Mouse (Mus musculus) limb, embryonic 14.5 days (tissue): ENCODE data around the gene Ntrk2. TPM values are rescaled to one million over a fixed set of nuclear protein-coding genes. Genes with fewer than 3 reads are reported as not detected.

Experiments used
- ATAC-seq: fragments of 200-750 bp; cut with Nextera tagmentation; 2 replicates; pipeline ENCODE4 v1.8.0; 2017; ENCODE audit warnings: low read depth, moderate number of reproducible peaks, moderate TSS enrichment; ENCODE audit not compliant: low FRiP score
- DNase-seq: peaks from one replicate; pipeline ENCODE4 v3.0.0-alpha.2; 2015; ENCODE audit warnings: low spot score
- H3K27ac ChIP-seq: fragments of 300-500 bp; sonication (generic); replicated peaks from 2 replicates; pipeline ENCODE4 v1.5.1; 2014; ENCODE audit warnings: low read depth, mild to moderate bottlenecking, low read length, moderate library complexity, mixed read lengths
- H3K27me3 ChIP-seq: fragments of 300-500 bp; sonication (generic); 2 replicates; pipeline ENCODE4 v1.6.1; 2014; ENCODE audit warnings: low read length, mixed read lengths; ENCODE audit not compliant: control insufficient read depth, insufficient read depth
- H3K36me3 ChIP-seq: fragments of 300-500 bp; sonication (generic); 2 replicates; pipeline ENCODE4 v1.6.1; 2014; ENCODE audit warnings: mild to moderate bottlenecking, low read length, moderate library complexity, mixed read lengths; ENCODE audit not compliant: control insufficient read depth, insufficient read depth
- H3K4me1 ChIP-seq: fragments of 300-500 bp; sonication (generic); 2 replicates; pipeline ENCODE4 v1.6.1; 2014; ENCODE audit warnings: antibody characterized with exemption, low read length, mixed read lengths; ENCODE audit not compliant: control insufficient read depth, insufficient read depth
- H3K4me2 ChIP-seq: fragments of 300-500 bp; sonication (generic); replicated peaks from 2 replicates; pipeline ENCODE4 v1.6.1; 2014; ENCODE audit warnings: low read depth, mild to moderate bottlenecking, low read length, moderate library complexity; ENCODE audit not compliant: severe bottlenecking
- H3K4me3 ChIP-seq: fragments of 300-500 bp; sonication (generic); replicated peaks from 2 replicates; pipeline ENCODE4 v1.5.1; 2014; ENCODE audit warnings: low read length
- H3K9ac ChIP-seq: fragments of 300-500 bp; sonication (generic); 2 replicates; pipeline ENCODE4 v1.6.1; 2014; ENCODE audit warnings: mild to moderate bottlenecking, low read depth, low read length, moderate library complexity; ENCODE audit not compliant: severe bottlenecking
- H3K9me3 ChIP-seq: fragments of 300-500 bp; sonication (generic); 2 replicates; pipeline ENCODE4 v1.6.1; 2016; ENCODE audit warnings: low read length; ENCODE audit not compliant: control insufficient read depth
- POLR2A ChIP-seq: fragments of 200-500 bp; IDR thresholded peaks from 2 replicates; pipeline ENCODE4 v1.8.0; 2012; ENCODE audit warnings: inconsistent platforms, mild to moderate bottlenecking, moderate library complexity, borderline replicate concordance; ENCODE audit not compliant: insufficient read depth, insufficient read length; ENCODE audit errors: extremely low read depth
- WGBS: fragments of 180-500 bp; shearing (Covaris S2); extraction: QIAGEN DNeasy Blood & Tissue Kit; methylation state at CpG from one replicate; pipeline ENCODE4 v1.1.7; 2014; 5-methylcytosine and 5-hydroxymethylcytosine counted together
- polyA plus RNA-seq, 2 experiments: library from polyadenylated mRNA; depleted of rRNA in 1 of 2; stranded (reverse) in 1 of 2; unstranded in 1 of 2; fragments of >200 nt; fragmentation: Nextera tagmentation in 1 of 2; extraction: Ambion mirVana in 1 of 2; gene quantifications; 2 replicates each; pipeline versions ENCODE4 v1.2.1 to v1.2.3; 2012 to 2014

Gene Ntrk2
- polyA plus RNA-seq, 2 experiments: 15.8 to 18.2 TPM

DNA sequence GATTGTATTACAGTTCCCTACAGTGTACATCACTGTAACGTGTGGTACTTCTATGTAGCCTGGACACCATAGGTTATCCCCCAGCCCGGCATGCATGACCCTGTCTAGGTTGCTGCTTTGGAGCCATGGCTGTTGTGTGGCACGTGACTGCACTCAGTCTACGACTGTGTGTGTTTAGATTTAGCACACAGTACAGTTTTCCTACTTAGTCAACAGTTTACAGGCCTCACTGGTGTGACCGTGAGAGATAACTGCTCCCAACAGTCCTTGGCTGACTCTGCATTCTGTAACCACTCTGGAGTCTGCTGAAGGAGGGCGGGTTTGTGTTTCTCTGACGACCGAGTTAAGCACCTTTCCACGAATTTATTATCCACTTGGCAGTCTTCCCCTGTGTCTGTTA, 370.1 kb downstream of the Ntrk2 start:
- Histone ChIP-seq H3K9ac (no peak overlapping the region), H3K4me3 (no peak overlapping the region), H3K9me3 (no peaks in the 10 kb centered on the region), H3K27me3 (no peaks in the 10 kb centered on the region), H3K4me2 (no peak overlapping the region), H3K36me3 (no peaks in the 10 kb centered on the region), H3K4me1 (peaks cover 14% of the 10 kb centered on the region), H3K27ac (0 out of 2 replicates have a peak overlapping the region, but pooled peaks have one; percentile 61)
- DNase-seq (peak; percentile 13), ATAC-seq (peak; percentile 53; the same call in 1 of the 2 replicates)
- TF ChIP-seq POLR2A: no peak
- WGBS: 41% methylated on average over 9 of the region's 9 CpGs

DNA sequence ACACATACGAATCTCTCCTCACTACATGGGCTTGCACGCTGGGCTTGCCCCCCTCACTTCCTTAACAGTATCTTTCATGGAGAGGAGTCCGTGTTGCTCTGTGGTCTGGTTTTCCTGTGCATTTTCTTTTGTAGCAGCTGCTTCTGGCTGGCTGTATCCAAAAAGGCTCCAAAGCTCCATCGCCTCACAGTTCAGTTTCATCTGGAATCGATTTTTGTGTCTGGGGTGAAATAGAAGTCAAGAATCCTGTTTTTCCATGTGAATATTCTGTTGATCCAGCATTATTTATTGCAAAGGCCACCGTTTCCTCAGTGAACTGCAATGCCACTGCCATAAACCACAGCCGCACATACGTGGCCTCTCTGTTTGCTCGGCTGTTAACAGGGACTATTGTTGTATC, 370.6 kb downstream of the Ntrk2 start:
- WGBS: 19% methylated on average over 9 of the region's 9 CpGs
- no peak overlapping the region for H3K9ac ChIP-seq
- TF ChIP-seq POLR2A: no peak
- no peaks in the 10 kb centered on the region for H3K36me3 ChIP-seq
- H3K27ac ChIP-seq: peak overlapping the region; percentile 61
- DNase-seq (peak; percentile 63), ATAC-seq (peak; percentile 82)
- H3K4me1 ChIP-seq: peaks cover 14% of the 10 kb centered on the region
- no peak overlapping the region for H3K4me3 ChIP-seq
- H3K4me2 ChIP-seq: peak overlapping the region; percentile 21; the same call in 1 of the 2 replicates
- H3K9me3 ChIP-seq: no peaks in the 10 kb centered on the region
- H3K27me3 ChIP-seq: no peaks in the 10 kb centered on the region

DNA sequence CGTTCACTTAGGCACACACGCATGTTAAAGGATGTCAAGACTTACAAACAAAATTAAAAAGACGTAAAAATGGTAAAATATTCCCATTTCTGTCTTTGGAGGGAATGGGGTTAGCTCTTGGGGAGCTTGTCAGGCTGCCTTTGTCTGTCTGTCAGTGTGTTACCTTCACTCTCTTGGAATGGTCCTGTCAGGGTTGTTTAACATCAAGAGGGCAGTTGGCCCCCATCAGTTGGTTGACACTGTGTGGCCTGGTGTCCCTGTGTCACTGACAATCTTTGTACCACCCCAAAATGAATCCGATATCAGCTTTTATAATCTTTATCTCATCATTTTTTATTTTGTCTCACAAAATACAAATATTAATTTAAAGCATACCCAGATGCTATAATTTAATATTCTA, 373.6 kb downstream of the Ntrk2 start:
- Histone ChIP-seq H3K4me3 (no peak overlapping the region), H3K27ac (no peak overlapping the region), H3K4me1 (peaks cover 14% of the 10 kb centered on the region), H3K9ac (no peak overlapping the region), H3K4me2 (no peak overlapping the region), H3K36me3 (no peaks in the 10 kb centered on the region), H3K27me3 (no peaks in the 10 kb centered on the region), H3K9me3 (no peaks in the 10 kb centered on the region)
- WGBS: 68% methylated on average over 4 of the region's 4 CpGs
- TF ChIP-seq POLR2A: no peak
- ATAC-seq (no peak), DNase-seq (no peak)

DNA sequence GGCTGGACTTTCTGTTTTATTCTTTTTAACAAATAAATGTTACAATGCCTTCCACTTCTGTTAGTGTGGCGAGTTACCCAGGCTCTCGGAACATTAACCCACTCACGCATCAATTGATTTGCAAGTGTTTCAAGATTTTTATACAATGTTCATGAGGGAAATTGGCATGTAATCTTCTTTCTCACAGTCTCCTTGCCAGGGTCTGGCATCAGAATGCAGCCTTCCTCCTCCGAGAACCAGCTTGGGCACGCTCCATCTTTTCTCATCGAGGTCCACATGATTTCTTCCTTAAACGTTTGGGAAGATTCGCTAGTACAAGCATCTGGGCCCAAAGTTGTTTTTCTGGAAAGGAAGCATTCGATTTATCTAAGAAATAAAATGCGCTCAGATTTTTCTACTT, 374.4 kb downstream of the Ntrk2 start:
- TF ChIP-seq POLR2A: no peak
- no peak overlapping the region for H3K27ac ChIP-seq
- DNase-seq (no peak), ATAC-seq (no peak)
- no peak overlapping the region for H3K9ac ChIP-seq
- no peaks in the 10 kb centered on the region for H3K27me3 ChIP-seq
- H3K4me3 ChIP-seq: no peak overlapping the region
- H3K9me3 ChIP-seq: no peaks in the 10 kb centered on the region
- 78% methylated on average over 10 of the region's 10 CpGs for WGBS
- H3K36me3 ChIP-seq: no peaks in the 10 kb centered on the region
- peaks cover 14% of the 10 kb centered on the region for H3K4me1 ChIP-seq
- H3K4me2 ChIP-seq: no peak overlapping the region

DNA sequence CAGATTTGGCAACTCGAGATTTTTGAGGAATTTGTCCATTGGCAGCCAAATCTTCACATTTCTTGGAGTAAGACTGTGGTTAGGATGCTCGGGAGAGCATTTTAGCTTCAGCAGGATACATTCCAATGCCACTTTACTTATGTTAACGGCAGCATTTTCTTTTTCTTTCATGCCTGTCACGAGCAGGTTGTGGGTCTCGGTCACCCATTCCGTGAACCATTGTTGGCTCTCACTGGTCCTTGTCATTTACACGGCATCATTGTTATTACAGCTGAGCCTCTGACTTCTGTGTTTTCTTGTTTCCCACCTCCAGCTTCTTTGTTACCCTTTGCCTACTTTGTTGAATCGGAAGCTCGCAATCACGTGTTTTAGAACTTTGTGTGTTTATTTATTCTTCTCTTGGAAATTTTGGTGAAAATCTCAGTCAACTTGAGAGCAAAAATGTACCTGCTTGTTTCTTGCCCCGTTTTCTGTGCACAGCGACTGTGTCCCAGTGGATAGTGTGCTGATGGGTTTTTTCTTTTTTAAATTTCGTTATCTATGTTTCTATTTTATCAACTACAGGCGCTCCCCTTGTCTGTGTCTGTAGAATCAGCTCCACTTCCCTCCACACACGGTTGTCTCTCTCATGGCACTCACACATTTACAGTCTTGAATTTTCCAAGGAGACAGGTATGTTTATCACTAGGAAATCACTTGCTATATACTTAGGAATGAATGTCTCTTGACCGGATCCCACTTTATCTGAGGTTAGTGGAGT, 375.0 kb downstream of the Ntrk2 start:
- no peak for TF ChIP-seq POLR2A
- H3K27ac ChIP-seq: no peak overlapping the region
- H3K4me2 ChIP-seq: no peak overlapping the region
- H3K27me3 ChIP-seq: no peaks in the 10 kb centered on the region
- H3K36me3 ChIP-seq: no peaks in the 10 kb centered on the region
- H3K9me3 ChIP-seq: no peaks in the 10 kb centered on the region
- ATAC-seq (no peak), DNase-seq (no peak)
- H3K4me1 ChIP-seq: peaks cover 9% of the 10 kb centered on the region
- H3K9ac ChIP-seq: no peak overlapping the region
- WGBS: 71% methylated on average over 16 of the region's 16 CpGs
- no peak overlapping the region for H3K4me3 ChIP-seq
